Mouse (Mus musculus) testis, adult 2 months (tissue): ENCODE data around the gene Rnf4. TPM values are rescaled to one million over a fixed set of nuclear protein-coding genes. Genes with fewer than 3 reads are reported as not detected.

Experiments used
- H3K27ac ChIP-seq: fragments of 200-500 bp; 2 replicates; pipeline ENCODE4 v1.5.1; 2012; ENCODE audit warnings: low read depth, low read length; ENCODE audit not compliant: control insufficient read depth, insufficient read depth
- H3K27me3 ChIP-seq: fragments of 200-500 bp; 2 replicates; pipeline ENCODE4 v1.6.1; 2012; ENCODE audit warnings: mild to moderate bottlenecking, low read length, moderate library complexity; ENCODE audit not compliant: control insufficient read depth, insufficient read depth
- H3K36me3 ChIP-seq: fragments of 200-500 bp; 2 replicates; pipeline ENCODE4 v1.6.1; 2012; ENCODE audit warnings: mild to moderate bottlenecking, low read length; ENCODE audit not compliant: control insufficient read depth, insufficient read depth
- H3K4me1 ChIP-seq: fragments of 200-500 bp; 2 replicates; pipeline ENCODE4 v1.6.1; 2012; ENCODE audit warnings: low read length; ENCODE audit not compliant: control insufficient read depth, insufficient read depth
- H3K4me3 ChIP-seq: fragments of 200-500 bp; 2 replicates; pipeline ENCODE4 v1.5.1; 2012; ENCODE audit warnings: low read depth, mild to moderate bottlenecking, low read length, moderate library complexity, mixed read lengths; ENCODE audit not compliant: control insufficient read depth
- CTCF ChIP-seq: fragments of 200-500 bp; IDR thresholded peaks from 2 replicates; pipeline ENCODE4 v1.5.1; 2012; ENCODE audit warnings: low read depth, mild to moderate bottlenecking, inconsistent platforms, low read length, moderate library complexity; ENCODE audit not compliant: control insufficient read depth, insufficient read depth, insufficient replicate concordance
- POLR2A ChIP-seq: fragments of 200-500 bp; IDR thresholded peaks from 2 replicates; pipeline ENCODE4 v1.6.1; 2012; ENCODE audit warnings: low read depth, mild to moderate bottlenecking, inconsistent platforms, low read length, moderate library complexity; ENCODE audit not compliant: control insufficient read depth
- polyA plus RNA-seq: library from polyadenylated mRNA; depleted of rRNA; stranded (reverse); fragments of >200 nt; gene quantifications from 2 replicates; pipeline ENCODE4 v1.2.3, GENCODE M21; 2012

Rnf4 gene
- polyA plus RNA-seq, 1 experiment, result 102 TPM

DNA sequence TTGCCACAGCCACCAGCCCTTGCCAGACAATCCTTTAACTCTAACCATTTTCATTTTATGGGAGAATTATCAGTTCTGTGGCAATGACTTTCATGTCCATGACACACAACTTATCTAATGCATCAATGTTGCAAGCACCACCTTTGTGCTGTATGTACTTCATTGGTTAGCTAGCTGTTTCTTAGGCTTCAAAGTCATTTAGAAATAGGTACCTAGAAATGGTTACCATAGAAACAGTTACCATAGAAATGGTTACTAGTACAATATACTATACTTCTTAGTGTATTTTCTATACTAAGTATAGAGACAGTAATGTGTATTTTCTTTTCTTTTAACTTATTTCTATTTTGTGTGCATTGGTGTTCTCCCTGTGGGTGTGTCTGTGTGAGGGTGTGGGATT lies 10.8 kb upstream of the Rnf4 start:
- Histone ChIP-seq H3K4me1 (peaks cover 4% of the 10 kb centered on the region), H3K27ac (no peak overlapping the region), H3K36me3 (no peaks in the 10 kb centered on the region), H3K27me3 (no peaks in the 10 kb centered on the region), H3K4me3 (no peak overlapping the region)
- no peak for TF ChIP-seq CTCF

DNA sequence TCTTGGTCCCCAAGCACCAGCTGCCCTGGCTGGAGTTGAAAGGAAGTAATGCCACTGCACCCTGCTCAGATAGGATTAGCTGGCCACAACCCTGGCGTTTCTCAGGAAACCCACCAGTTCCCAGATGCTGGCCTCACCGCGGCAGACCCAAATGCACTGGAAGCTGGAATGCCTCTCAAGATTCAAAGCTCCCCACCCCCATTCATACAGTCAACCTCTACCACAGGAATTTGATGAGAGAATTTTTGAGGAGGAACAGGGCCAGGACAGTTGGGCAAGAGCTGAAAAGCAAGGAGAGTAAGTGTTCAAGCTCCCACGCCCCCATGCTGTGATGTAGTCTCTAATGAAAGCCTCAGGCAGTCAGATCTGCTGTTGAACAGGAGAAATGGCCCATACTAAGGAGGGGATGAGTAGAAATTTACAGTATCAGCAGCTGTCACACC lies 9.8 kb upstream of the Rnf4 start:
- Histone ChIP-seq H3K36me3 (no peaks in the 10 kb centered on the region), H3K4me3 (peak overlapping the region; percentile 22), H3K4me1 (peaks cover 4% of the 10 kb centered on the region), H3K27me3 (no peaks in the 10 kb centered on the region), H3K27ac (no peak overlapping the region)
- TF ChIP-seq POLR2A (no peak), CTCF (no peak)

DNA sequence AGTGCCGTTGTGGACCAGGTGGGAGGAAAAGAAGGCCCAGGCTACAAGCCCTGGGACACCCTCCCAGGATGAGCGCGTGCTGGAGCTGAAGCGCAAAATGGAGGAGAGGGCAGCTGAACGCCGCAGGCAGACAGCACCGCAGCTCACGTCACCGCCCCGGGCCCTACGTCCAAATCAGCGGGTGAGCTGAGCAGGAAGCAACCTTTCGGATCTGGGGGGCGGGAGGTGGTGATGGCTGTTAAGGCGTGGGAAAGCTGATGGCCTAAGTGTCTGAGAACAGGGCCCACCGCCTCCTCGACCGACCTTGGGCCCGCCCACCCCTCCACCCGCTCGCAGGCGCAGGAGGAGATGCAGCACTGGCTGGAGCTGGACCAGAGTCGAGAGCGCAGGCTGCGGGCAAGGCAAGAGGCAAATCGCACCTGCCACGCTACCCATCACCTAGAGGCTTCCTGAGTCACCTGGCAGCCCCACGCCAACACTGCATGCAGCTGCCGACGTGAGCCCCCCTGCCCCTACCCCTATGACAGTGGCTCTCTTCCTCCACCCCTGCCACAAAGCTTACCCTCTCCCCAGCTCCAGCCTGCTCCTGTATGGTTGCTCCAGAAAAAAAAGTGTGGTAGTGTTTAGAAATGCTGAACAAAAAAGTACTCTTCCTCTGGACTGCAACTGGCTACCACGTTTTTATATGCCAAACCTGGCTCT lies 9.1 kb upstream of the Rnf4 start:
- no peaks in the 10 kb centered on the region for H3K36me3 ChIP-seq
- no peaks in the 10 kb centered on the region for H3K27me3 ChIP-seq
- H3K27ac ChIP-seq, result no peak overlapping the region; the same call in 1 of the 2 replicates
- H3K4me3 ChIP-seq, result peak overlapping the region; percentile 77
- peaks cover 4% of the 10 kb centered on the region for H3K4me1 ChIP-seq
- TF ChIP-seq POLR2A (no peak), CTCF (no peak)

DNA sequence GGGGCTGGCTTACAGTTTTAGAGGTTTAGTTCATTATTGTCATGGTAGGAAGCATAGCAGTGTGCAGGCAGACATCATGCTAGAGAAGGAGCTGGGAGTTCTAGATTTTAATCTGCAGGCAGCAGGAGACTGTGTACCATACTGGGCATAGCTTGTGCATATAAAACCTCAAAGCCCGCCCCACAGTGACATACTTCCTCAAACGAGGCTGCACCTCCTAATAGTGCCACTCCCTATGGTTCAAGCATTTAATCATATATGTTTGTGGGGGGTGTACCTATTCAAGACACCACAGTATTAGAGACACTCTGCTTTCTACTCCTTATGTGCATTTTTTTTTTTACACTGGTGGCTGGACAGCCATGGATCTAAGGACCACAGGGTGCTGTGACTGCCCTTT lies 6.0 kb upstream of the Rnf4 start:
- no peaks in the 10 kb centered on the region for H3K27me3 ChIP-seq

DNA sequence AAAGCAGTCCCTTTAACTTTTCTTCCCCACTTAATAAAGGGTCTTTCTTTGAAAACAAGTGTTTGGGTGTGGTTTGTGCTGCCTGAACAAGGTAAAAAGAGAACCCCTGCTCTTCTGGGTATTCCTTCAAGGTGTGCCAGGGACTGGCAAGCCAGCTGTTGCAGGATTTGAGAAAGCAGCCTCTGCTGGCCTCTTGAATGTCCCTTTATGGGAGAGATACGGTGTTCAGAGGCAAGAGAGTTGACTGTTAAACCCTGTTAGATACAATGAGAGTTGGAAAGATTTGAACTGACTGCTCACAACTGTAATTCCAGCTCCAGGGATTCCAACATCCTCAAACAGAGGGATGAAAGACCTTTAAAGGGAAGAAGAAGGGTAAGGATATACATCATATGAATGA lies 2.0 kb upstream of the Rnf4 start:
- peak overlapping the region; percentile 39 for H3K4me3 ChIP-seq
- peaks cover 4% of the 10 kb centered on the region for H3K4me1 ChIP-seq
- no peaks in the 10 kb centered on the region for H3K36me3 ChIP-seq
- H3K27ac ChIP-seq, result no peak overlapping the region
- TF ChIP-seq CTCF, result no peak
- no peak for TF ChIP-seq POLR2A
- no peaks in the 10 kb centered on the region for H3K27me3 ChIP-seq

More for the DNA sequence above, 6.0 kb upstream of the Rnf4 start:
- TF ChIP-seq POLR2A (no peak), CTCF (no peak)
- Histone ChIP-seq H3K4me3 (no peak overlapping the region), H3K36me3 (no peaks in the 10 kb centered on the region), H3K27ac (no peak overlapping the region), H3K4me1 (peaks cover 4% of the 10 kb centered on the region)

DNA sequence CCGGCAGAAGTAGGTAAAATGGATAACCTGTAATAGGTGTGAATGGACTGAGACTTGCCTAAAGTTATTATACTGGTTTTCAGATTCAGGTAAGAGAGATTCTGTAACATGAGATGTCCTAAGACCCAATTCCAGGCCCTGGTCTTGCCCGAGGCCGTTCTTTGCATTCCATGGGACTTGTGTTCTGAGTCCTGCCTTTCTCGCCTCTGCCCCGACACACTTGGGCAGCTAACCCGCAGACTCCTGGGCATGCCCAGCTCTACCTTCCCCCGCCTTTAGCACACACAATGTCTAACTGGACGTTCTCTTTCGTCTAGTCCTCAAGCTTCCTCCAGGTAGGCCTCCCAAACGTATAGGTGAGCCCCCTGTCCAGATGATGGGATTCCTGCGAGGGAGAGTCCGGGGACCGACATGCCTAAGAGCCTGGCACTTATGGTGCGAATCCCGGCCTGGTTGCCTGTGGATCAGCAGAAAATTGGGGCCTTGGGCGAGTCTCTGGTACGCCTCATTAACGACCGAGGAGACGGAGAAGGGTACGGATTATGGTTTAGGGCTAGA lies 471 bp upstream of the Rnf4 start:
- H3K4me3 ChIP-seq, result peak overlapping the region; percentile 93
- no peaks in the 10 kb centered on the region for H3K36me3 ChIP-seq
- H3K4me1 ChIP-seq, result peaks cover 6% of the 10 kb centered on the region
- peak overlapping the region; percentile 97 for H3K27ac ChIP-seq
- TF ChIP-seq CTCF (no peak), POLR2A (no peak)
- H3K27me3 ChIP-seq, result no peaks in the 10 kb centered on the region

DNA sequence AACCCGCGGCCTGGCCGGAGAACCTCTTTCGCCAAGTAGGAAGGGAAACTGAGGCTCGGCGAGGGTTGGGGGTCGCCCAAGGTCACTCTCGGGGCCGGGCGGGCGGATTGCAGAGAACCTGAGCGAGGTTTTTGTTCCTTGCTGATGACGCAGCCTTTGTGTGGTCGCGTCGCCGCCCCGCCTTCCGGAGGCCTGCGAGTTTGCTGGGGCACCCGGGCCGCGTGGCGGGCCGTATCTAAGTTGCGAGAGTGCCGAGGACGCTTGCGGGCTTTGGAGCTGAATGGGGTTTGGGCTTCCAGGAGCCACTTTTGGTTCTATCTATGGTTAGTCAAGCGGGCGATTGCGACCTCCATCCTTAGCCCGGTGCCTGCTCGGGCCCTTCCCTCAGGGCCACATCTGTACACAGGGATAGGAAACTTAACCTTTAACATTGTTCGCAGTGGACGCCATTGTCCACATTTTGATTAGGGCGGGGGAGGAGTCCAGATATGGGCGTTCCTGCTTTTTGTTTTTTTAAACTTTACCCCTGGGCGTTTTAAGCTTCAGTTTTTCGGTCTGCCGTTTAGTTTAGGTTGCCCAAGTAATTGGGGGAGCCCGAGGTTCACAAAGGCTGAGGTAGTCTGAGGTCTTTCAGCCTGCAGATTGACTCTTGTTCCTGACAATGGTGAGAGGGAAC lies 824 bp downstream of the Rnf4 start:
- H3K4me1 ChIP-seq, result peaks cover 6% of the 10 kb centered on the region
- H3K27me3 ChIP-seq, result no peaks in the 10 kb centered on the region
- H3K4me3 ChIP-seq, result peak overlapping the region; percentile 93
- H3K27ac ChIP-seq, result peak overlapping the region; percentile 97
- no peaks in the 10 kb centered on the region for H3K36me3 ChIP-seq
- TF ChIP-seq POLR2A (peak; percentile 49), CTCF (no peak)
